Mouse (Mus musculus) neural tube, embryonic 13.5 days (tissue): ENCODE data around the gene Arntl2. TPM values are rescaled to one million over a fixed set of nuclear protein-coding genes. Genes with fewer than 3 reads are reported as not detected.
"Not testable (repeated sequence)": the region's sequence is repeated elsewhere in the genome, so short reads cannot be mapped to it uniquely, and the experiment has no call there.

Experiments used
- ATAC-seq: fragments of 200-750 bp; cut with Nextera tagmentation; 2 replicates; pipeline ENCODE4 v1.8.0; 2017; ENCODE audit warnings: low read depth, mild to moderate bottlenecking, moderate TSS enrichment, moderate library complexity
- H3K27ac ChIP-seq: fragments of 300-500 bp; sonication (generic); replicated peaks from 2 replicates; pipeline ENCODE4 v1.5.1; 2015; ENCODE audit warnings: moderate library complexity, mild to moderate bottlenecking, inconsistent platforms
- H3K27me3 ChIP-seq: fragments of 300-500 bp; sonication (generic); 2 replicates; pipeline ENCODE4 v1.6.1; 2015; ENCODE audit warnings: mild to moderate bottlenecking, inconsistent platforms
- H3K36me3 ChIP-seq: fragments of 300-500 bp; sonication (generic); 2 replicates; pipeline ENCODE4 v1.6.1; 2015; ENCODE audit warnings: mild to moderate bottlenecking, inconsistent platforms
- H3K4me1 ChIP-seq: fragments of 300-500 bp; sonication (generic); replicated peaks from 2 replicates; pipeline ENCODE4 v1.6.1; 2015; ENCODE audit warnings: inconsistent platforms
- H3K4me2 ChIP-seq: fragments of 300-500 bp; sonication (generic); 2 replicates; pipeline ENCODE4 v1.6.1; 2015; ENCODE audit warnings: inconsistent platforms, mild to moderate bottlenecking, moderate library complexity
- H3K4me3 ChIP-seq: fragments of 300-500 bp; sonication (generic); 2 replicates; pipeline ENCODE4 v1.5.1; 2015; ENCODE audit warnings: mild to moderate bottlenecking, inconsistent platforms
- H3K9ac ChIP-seq: fragments of 300-500 bp; sonication (generic); 2 replicates; pipeline ENCODE4 v1.6.1; 2015; ENCODE audit warnings: moderate library complexity, mild to moderate bottlenecking, inconsistent platforms
- H3K9me3 ChIP-seq: fragments of 300-500 bp; sonication (generic); 2 replicates; pipeline ENCODE4 v1.6.1; 2016; ENCODE audit warnings: inconsistent platforms
- WGBS: fragments of 180-500 bp; shearing (Covaris S2); methylation state at CpG from one replicate; pipeline ENCODE4 v1.1.7; 2015; 5-methylcytosine and 5-hydroxymethylcytosine counted together
- polyA plus RNA-seq: library from polyadenylated mRNA; unstranded; fragments of >200 nt; fragmentation: Nextera tagmentation; extraction: Ambion mirVana; gene quantifications from 2 replicates; pipeline ENCODE4 v1.2.1, GENCODE M21; 2015

Gene Arntl2
- polyA plus RNA-seq, 1 experiment from 2014 or later: 1.8 TPM

GRCm38 (mm10) chr6:146762264-146762898 is 33.5 kb upstream of the Arntl2 start:
- Histone ChIP-seq H3K36me3 (peaks cover 19% of the 10 kb centered on the region), H3K4me2 (no peak overlapping the region), H3K4me3 (no peak overlapping the region), H3K9ac (no peak overlapping the region), H3K27me3 (no peaks in the 10 kb centered on the region), H3K4me1 (no peaks in the 10 kb centered on the region), H3K9me3 (no peaks in the 10 kb centered on the region), H3K27ac (no peak overlapping the region)
- no peak for ATAC-seq
- 70% methylated on average over 5 of the region's 5 CpGs for WGBS

DNA sequence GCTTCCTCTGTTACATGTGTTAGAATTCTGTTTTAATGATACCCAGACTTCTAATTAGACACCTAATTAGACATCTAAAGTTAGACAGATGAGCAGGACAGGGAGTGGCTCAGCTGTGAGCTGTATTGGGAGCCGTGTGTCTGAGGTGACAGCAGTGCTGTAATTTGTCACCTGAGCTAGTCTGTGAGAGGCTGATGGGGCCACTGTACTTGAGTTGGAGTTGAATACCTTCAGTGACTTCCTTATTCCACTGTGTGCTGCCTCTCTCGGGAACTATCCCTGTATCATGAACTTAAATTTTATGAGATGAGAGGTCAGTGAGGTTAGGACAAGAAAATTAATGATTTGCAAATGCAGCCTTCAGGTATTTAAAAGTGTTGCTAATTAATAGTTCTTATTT is 31.3 kb upstream of the Arntl2 start:
- H3K36me3 ChIP-seq: peaks cover 39% of the 10 kb centered on the region
- H3K4me2 ChIP-seq: no peak overlapping the region
- 63% methylated on average over 2 of the region's 2 CpGs for WGBS
- no peak overlapping the region for H3K4me3 ChIP-seq
- no peak overlapping the region for H3K9ac ChIP-seq
- no peaks in the 10 kb centered on the region for H3K9me3 ChIP-seq
- H3K27me3 ChIP-seq: no peaks in the 10 kb centered on the region
- H3K4me1 ChIP-seq: no peaks in the 10 kb centered on the region
- no peak for ATAC-seq
- H3K27ac ChIP-seq: no peak overlapping the region

GRCm38 (mm10) chr6:146765270-146765669 is 30.6 kb upstream of the Arntl2 start:
- Histone ChIP-seq H3K9ac (no peak overlapping the region), H3K27me3 (no peaks in the 10 kb centered on the region), H3K9me3 (no peaks in the 10 kb centered on the region), H3K27ac (no peak overlapping the region), H3K4me2 (no peak overlapping the region), H3K4me3 (no peak overlapping the region), H3K4me1 (no peaks in the 10 kb centered on the region), H3K36me3 (peaks cover 43% of the 10 kb centered on the region)
- WGBS: 89% methylated on average over 4 of the region's 4 CpGs
- no peak for ATAC-seq

DNA sequence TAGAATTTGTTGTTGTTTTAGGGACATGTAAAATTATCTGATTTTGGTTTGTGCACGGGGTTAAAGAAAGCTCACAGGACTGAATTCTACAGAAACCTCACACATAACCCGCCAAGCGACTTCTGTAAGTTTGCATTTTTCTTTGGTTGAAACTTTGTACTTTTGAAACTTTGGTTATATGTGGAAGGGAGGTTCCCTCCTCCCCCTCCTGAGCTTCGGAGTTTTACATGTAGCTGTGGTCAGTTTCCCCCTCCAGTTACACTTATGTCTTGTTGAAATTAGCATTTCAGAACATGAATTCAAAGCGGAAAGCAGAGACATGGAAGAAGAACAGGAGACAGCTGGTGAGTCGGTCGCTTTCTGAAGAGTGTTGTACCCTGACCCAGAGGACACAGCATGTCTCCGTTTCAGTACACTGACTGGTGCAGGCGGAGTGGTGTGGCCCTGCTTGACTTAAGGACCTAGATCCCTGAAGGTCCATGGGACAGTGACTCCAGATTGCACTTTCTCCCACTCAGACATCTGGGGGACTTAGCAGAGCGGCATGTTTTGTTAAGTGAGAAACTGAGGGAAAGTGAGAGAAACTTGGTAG is 26.9 kb upstream of the Arntl2 start:
- H3K4me2 ChIP-seq: no peak overlapping the region
- no peak overlapping the region for H3K4me3 ChIP-seq
- ATAC-seq: no peak
- peaks cover 69% of the 10 kb centered on the region for H3K36me3 ChIP-seq
- H3K4me1 ChIP-seq: no peaks in the 10 kb centered on the region
- H3K9me3 ChIP-seq: no peaks in the 10 kb centered on the region
- H3K27me3 ChIP-seq: no peaks in the 10 kb centered on the region
- no peak overlapping the region for H3K27ac ChIP-seq
- WGBS: 91% methylated on average over 10 of the region's 10 CpGs
- H3K9ac ChIP-seq: no peak overlapping the region

DNA sequence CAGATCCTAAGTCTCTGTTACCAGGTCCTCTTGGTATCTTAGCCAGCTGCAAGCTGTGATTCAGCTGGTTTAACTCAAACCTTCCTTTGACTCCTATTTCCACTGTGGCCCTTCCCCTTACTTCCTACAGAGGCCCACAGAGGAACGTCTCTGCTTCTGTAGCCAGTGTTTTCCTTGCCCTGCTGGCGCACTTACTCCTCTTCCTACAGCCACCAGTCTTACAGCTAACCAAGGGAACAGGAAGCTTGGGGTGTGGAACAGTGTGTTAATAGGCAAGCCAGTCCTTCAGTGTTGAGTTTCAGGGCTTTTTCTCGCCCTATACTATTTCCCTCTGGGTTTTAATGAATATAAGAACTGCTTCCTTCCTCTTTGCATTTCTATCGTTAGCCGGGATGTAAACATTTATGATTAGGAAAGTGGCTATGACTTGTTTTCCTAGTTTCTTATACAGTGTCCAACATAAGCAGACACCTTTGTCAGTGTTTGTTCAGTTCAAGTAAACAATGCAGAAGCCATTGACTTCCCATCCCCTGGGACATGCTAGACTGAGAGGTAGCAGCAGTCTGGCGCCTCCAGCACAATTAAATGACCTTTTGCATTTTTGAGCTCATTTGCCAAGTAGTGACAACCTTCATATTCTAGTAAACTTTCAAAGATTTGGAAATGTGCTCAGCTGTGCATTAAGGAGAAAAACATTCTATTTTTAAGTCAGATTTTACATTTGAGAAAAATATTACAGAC is 25.7 kb upstream of the Arntl2 start:
- Histone ChIP-seq H3K36me3 (peaks cover 80% of the 10 kb centered on the region), H3K27me3 (no peaks in the 10 kb centered on the region), H3K9me3 (no peaks in the 10 kb centered on the region)

GRCm38 (mm10) chr6:146770808-146771207 is 25.0 kb upstream of the Arntl2 start:
- H3K9me3 ChIP-seq: no peaks in the 10 kb centered on the region
- H3K36me3 ChIP-seq: peaks cover 85% of the 10 kb centered on the region
- no peak overlapping the region for H3K4me2 ChIP-seq
- no peak overlapping the region for H3K4me3 ChIP-seq
- WGBS: 92% methylated on average over 5 of the region's 5 CpGs
- H3K27me3 ChIP-seq: no peaks in the 10 kb centered on the region
- no peak overlapping the region for H3K9ac ChIP-seq
- H3K4me1 ChIP-seq: no peaks in the 10 kb centered on the region
- no peak for ATAC-seq
- no peak overlapping the region for H3K27ac ChIP-seq

More for the DNA sequence above, 25.7 kb upstream of the Arntl2 start:
- no peak overlapping the region for H3K4me2 ChIP-seq
- no peak overlapping the region for H3K27ac ChIP-seq
- no peak for ATAC-seq
- no peak overlapping the region for H3K4me3 ChIP-seq
- no peaks in the 10 kb centered on the region for H3K4me1 ChIP-seq
- no peak overlapping the region for H3K9ac ChIP-seq
- WGBS: 76% methylated on average over 6 of the region's 6 CpGs

DNA sequence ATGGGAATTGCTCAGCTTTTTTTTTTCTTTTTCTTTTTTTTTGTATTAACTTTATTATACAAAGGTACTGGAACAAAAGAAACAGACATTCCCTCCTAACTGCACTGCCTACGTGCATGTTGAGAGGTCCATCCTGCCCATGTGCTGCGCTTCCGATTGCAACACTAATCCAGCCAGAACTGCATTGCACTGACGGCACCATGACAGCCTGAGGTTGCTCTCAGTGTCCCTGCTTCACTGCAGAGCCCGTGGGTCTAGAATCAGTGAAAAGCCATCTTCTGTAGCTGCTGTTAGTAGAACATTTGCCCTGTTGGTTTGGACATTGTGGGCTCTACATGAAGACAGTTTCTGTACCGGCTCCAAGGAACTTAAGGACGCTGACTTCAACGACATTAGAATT is 20.0 kb upstream of the Arntl2 start:
- WGBS: 71% methylated on average over 8 of the region's 8 CpGs
- not testable (repeated sequence) for H3K4me2 ChIP-seq, H3K9ac ChIP-seq, H3K4me3 ChIP-seq, H3K4me1 ChIP-seq, H3K27me3 ChIP-seq, H3K27ac ChIP-seq, H3K9me3 ChIP-seq, ATAC-seq
- H3K36me3 ChIP-seq: peaks cover 52% of the 10 kb centered on the region

- WGBS: 8% methylated on average over 2 of the region's 2 CpGs
- H3K4me1 ChIP-seq: no peaks in the 10 kb centered on the region
- H3K4me2 ChIP-seq: no peak overlapping the region
- no peak for ATAC-seq
- no peak overlapping the region for H3K4me3 ChIP-seq
- no peak overlapping the region for H3K27ac ChIP-seq
- H3K36me3 ChIP-seq: peaks cover 43% of the 10 kb centered on the region
- H3K9ac ChIP-seq: no peak overlapping the region
- H3K27me3 ChIP-seq: no peaks in the 10 kb centered on the region
- H3K9me3 ChIP-seq: no peaks in the 10 kb centered on the region
These were observed 19.1 kb upstream of the Arntl2 start for GRCm38 (mm10) chr6:146776610-146777389.

DNA sequence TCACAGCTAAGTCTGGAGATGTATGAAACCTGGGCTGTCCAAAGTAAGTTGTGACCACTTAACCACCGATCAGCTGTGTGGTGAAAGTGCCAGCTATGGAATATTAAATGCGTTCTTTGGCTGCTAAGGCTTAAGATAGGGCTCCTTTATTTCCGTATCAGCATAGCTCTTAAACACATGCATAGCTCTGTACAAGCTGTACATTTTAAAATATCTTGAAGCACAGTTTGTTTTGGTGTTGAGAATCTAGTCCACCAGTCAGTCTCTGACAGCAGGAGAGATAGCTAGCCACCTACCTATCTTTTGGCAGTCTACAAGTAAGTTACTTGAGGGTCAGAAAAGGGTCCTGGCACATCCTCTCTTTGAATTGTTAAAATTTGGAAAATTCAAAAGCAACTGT is 17.8 kb upstream of the Arntl2 start:
- H3K36me3 ChIP-seq: peaks cover 35% of the 10 kb centered on the region
- no peak overlapping the region for H3K4me2 ChIP-seq
- no peak overlapping the region for H3K27ac ChIP-seq
- 95% methylated on average over 3 of the region's 3 CpGs for WGBS
- H3K4me3 ChIP-seq: no peak overlapping the region
- H3K27me3 ChIP-seq: no peaks in the 10 kb centered on the region
- H3K9ac ChIP-seq: no peak overlapping the region
- no peaks in the 10 kb centered on the region for H3K4me1 ChIP-seq
- no peaks in the 10 kb centered on the region for H3K9me3 ChIP-seq
- ATAC-seq: no peak

DNA sequence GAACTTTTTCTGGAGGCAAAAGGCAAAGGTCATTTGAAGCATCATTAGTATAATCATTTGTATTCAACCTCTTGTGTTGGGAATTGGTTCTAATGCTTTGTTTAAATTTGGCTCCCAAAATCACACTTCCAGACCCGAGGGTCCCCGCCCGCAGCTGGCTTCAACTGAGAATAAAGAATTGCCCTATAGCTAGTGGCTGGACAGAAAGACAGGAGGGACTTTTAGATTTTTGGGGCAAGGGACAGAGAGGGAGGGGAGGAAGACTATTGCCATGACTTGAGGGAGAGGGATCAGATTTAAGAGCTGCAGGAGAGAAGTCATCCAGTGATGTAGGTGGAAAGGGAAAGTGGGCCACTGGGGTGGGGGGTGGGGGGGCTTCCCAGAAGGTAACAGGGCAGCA is 14.3 kb upstream of the Arntl2 start:
- Histone ChIP-seq H3K4me2 (no peak overlapping the region), H3K4me1 (no peaks in the 10 kb centered on the region), H3K9me3 (0 out of 2 replicates have a peak, but pooled peaks cover 3% of the 10 kb centered on the region), H3K9ac (no peak overlapping the region), H3K27ac (no peak overlapping the region), H3K4me3 (no peak overlapping the region), H3K36me3 (peaks cover 17% of the 10 kb centered on the region; the same call in 1 of the 2 replicates), H3K27me3 (no peaks in the 10 kb centered on the region)
- no peak for ATAC-seq
- 84% methylated on average over 3 of the region's 3 CpGs for WGBS

- Histone ChIP-seq H3K4me3 (no peak overlapping the region), H3K4me1 (peaks cover 16% of the 10 kb centered on the region), H3K36me3 (no peaks in the 10 kb centered on the region), H3K4me2 (no peak overlapping the region), H3K9me3 (no peaks in the 10 kb centered on the region), H3K27me3 (peaks cover 23% of the 10 kb centered on the region), H3K27ac (no peak overlapping the region), H3K9ac (no peak overlapping the region)
- 72% methylated on average over 3 of the region's 3 CpGs for WGBS
- ATAC-seq: no peak
These were observed 2.3 kb upstream of the Arntl2 start for GRCm38 (mm10) chr6:146793527-146793926.
